Mouse (Mus musculus) C2C12 (cell line): Measurements from ENCODE around the gene Tmem30b. TPM values are rescaled to one million over a fixed set of nuclear protein-coding genes. Genes with fewer than 3 reads are reported as not detected.
"Not testable (repeated sequence)": the region's sequence is repeated elsewhere in the genome, so short reads cannot be mapped to it uniquely, and the experiment has no call there.

Source experiments
- H3K27me3 ChIP-seq: one replicate; pipeline ENCODE4 v1.6.1; 2011; ENCODE audit not compliant: control insufficient read depth, insufficient read depth, insufficient read length
- H3K36me3 ChIP-seq: one replicate; pipeline ENCODE4 v1.6.1; 2011; ENCODE audit not compliant: control insufficient read depth, insufficient read depth
- H3K4me3 ChIP-seq: one replicate; pipeline ENCODE4 v1.5.1; 2011; ENCODE audit warnings: mild to moderate bottlenecking, control low read depth; ENCODE audit not compliant: poor library complexity, insufficient read depth, severe bottlenecking
- H3K79me2 ChIP-seq: one replicate; pipeline ENCODE4 v1.6.1; 2011; ENCODE audit not compliant: control insufficient read depth, insufficient read depth
- H3K79me3 ChIP-seq: one replicate; pipeline ENCODE4 v1.6.1; 2011; ENCODE audit warnings: low read depth, control low read depth
- H3ac ChIP-seq: one replicate; pipeline ENCODE3; 2011; ENCODE audit warnings: low read depth; ENCODE audit not compliant: control insufficient read depth, insufficient read length
- CEBPB ChIP-seq: IDR thresholded peaks from one replicate; pipeline ENCODE4 v1.6.1; 2011; ENCODE audit warnings: low read depth, mild to moderate bottlenecking, control low read depth, moderate library complexity
- CTCF ChIP-seq: IDR thresholded peaks from one replicate; pipeline ENCODE4 v1.5.1; 2011; ENCODE audit not compliant: control insufficient read depth, insufficient read depth, insufficient read length
- FOSL1 ChIP-seq: IDR thresholded peaks from one replicate; pipeline ENCODE4 v1.8.0; 2011; ENCODE audit warnings: mild to moderate bottlenecking, low read length; ENCODE audit not compliant: poor library complexity, insufficient read depth, severe bottlenecking
- MAX ChIP-seq: IDR thresholded peaks from one replicate; pipeline ENCODE4 v1.6.1; 2011; ENCODE audit warnings: mild to moderate bottlenecking, control low read depth
- MYOD1 ChIP-seq: IDR thresholded peaks from one replicate; pipeline ENCODE4 v1.6.1; 2011; ENCODE audit warnings: low read depth; ENCODE audit not compliant: control insufficient read depth, insufficient read length
- MYOG ChIP-seq: IDR thresholded peaks from one replicate; pipeline ENCODE4 v1.6.1; 2011; ENCODE audit not compliant: control insufficient read depth, insufficient read length; ENCODE audit errors: extremely low read depth
- USF1 ChIP-seq: IDR thresholded peaks from one replicate; pipeline ENCODE4 v1.6.1; 2011; ENCODE audit warnings: low read depth, mild to moderate bottlenecking, control low read depth, moderate library complexity
- polyA plus RNA-seq: library from polyadenylated mRNA; unstranded; fragments of >200 nt; fragmentation: generic; extraction: Trizol; gene quantifications from one replicate; pipeline ENCODE4 v1.2.1, GENCODE M21; 2012; ENCODE audit warnings: missing spikeins

Gene Tmem30b
- polyA plus RNA-seq, 1 experiment, result not detected

DNA sequence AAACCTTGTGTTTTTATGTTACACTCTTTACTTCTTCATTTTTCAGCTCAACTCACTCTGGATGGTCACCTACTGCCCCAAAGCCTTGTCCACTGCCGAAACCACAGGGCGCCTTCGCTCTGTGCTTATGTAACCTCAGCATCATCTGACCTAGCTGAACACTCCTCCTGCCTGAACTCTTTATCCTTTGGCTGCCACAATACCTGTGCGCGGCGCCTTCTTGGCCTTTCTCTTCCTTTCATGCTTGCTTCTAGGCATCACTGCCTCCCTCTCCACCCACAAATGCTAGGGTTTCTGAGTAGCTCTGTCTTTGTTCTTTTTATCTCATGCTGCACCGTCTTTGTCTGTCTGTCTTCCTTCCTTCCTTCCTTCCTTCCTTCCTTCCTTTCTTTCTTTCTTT is 34.6 kb upstream of the Tmem30b start:
- TF ChIP-seq MAX (no peak), FOSL1 (no peak), CEBPB (no peak), MYOG (no peak), MYOD1 (no peak), CTCF (no peak), USF1 (no peak)
- no peak overlapping the region for H3ac ChIP-seq
- peaks cover 59% of the 10 kb centered on the region for H3K27me3 ChIP-seq
- no peaks in the 10 kb centered on the region for H3K79me3 ChIP-seq
- H3K36me3 ChIP-seq, result no peaks in the 10 kb centered on the region
- no peaks in the 10 kb centered on the region for H3K79me2 ChIP-seq
- no peak overlapping the region for H3K4me3 ChIP-seq

DNA sequence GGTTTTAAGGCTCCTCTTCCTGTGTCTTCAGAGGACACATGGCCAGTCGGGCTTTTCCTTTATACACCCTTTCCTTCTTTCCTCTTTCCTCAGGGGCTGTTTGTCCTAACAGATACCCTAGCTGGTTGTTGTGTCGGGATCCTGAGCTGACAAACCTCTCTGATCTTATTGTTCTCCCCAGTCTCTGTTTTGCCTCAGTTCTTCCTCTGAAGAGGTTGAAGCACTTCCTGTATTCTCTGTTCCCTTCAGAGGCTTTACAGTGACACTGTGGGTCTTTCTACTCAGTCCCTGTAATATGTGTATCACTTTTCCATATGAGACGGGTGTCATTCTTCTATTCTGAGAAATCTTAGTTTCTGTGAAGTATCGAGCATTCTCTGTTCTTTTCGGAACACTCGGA is 31.9 kb upstream of the Tmem30b start:
- H3K27me3 ChIP-seq, result peaks cover 43% of the 10 kb centered on the region
- no peak overlapping the region for H3K4me3 ChIP-seq
- no peaks in the 10 kb centered on the region for H3K79me2 ChIP-seq
- no peaks in the 10 kb centered on the region for H3K79me3 ChIP-seq
- no peaks in the 10 kb centered on the region for H3K36me3 ChIP-seq
- no peak overlapping the region for H3ac ChIP-seq
- TF ChIP-seq MYOG (no peak), MYOD1 (no peak), CTCF (no peak), MAX (no peak), FOSL1 (no peak), CEBPB (no peak), USF1 (no peak)

DNA sequence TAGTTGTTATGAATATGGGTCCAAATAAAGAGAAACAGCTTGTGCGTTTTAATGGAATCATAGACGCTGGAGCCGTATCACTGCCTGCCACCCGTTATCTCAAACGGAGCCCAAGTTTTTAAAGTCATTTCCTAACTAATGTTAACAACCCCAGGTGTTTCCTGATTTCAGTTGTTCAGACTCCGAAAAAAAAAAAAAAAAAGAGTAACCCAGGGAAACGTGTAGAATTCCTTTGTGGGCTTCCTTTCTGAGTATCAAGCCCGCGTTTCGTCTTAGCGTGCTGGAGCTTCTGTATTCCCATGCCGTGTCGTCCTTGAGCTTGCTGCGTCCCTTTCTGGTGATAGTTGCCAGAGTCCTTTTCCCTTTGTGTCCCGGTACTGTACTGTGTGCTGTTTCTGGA is 28.4 kb upstream of the Tmem30b start:
- TF ChIP-seq MAX (no peak), FOSL1 (no peak), CTCF (no peak), USF1 (no peak), MYOD1 (no peak), CEBPB (no peak), MYOG (no peak)
- Histone ChIP-seq H3K79me3 (no peaks in the 10 kb centered on the region), H3ac (no peak overlapping the region), H3K4me3 (no peak overlapping the region), H3K36me3 (no peaks in the 10 kb centered on the region), H3K27me3 (peaks cover 26% of the 10 kb centered on the region), H3K79me2 (no peaks in the 10 kb centered on the region)

DNA sequence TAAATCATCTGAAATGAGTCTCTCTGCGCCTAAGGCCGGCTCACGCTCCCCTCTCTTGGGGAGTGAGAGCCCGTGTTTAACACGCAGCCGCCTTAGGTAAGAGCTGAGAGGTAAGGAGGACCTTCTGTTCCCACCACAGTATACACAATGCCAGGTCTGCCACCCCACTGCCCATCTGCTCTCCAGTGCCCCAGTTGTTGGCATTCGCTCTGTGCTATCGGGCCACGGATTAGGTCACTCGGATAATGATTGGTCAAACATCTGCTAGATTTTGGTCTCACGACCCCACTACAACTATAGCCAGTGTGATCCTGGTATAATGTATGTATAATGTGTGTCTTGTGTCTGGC is 19.4 kb upstream of the Tmem30b start:
- no peak overlapping the region for H3ac ChIP-seq
- no peaks in the 10 kb centered on the region for H3K79me2 ChIP-seq
- H3K36me3 ChIP-seq, result no peaks in the 10 kb centered on the region
- H3K27me3 ChIP-seq, result peaks cover 11% of the 10 kb centered on the region
- H3K79me3 ChIP-seq, result no peaks in the 10 kb centered on the region
- TF ChIP-seq FOSL1 (no peak), USF1 (no peak), MAX (no peak), MYOG (no peak), MYOD1 (no peak), CTCF (no peak), CEBPB (no peak)
- no peak overlapping the region for H3K4me3 ChIP-seq

DNA sequence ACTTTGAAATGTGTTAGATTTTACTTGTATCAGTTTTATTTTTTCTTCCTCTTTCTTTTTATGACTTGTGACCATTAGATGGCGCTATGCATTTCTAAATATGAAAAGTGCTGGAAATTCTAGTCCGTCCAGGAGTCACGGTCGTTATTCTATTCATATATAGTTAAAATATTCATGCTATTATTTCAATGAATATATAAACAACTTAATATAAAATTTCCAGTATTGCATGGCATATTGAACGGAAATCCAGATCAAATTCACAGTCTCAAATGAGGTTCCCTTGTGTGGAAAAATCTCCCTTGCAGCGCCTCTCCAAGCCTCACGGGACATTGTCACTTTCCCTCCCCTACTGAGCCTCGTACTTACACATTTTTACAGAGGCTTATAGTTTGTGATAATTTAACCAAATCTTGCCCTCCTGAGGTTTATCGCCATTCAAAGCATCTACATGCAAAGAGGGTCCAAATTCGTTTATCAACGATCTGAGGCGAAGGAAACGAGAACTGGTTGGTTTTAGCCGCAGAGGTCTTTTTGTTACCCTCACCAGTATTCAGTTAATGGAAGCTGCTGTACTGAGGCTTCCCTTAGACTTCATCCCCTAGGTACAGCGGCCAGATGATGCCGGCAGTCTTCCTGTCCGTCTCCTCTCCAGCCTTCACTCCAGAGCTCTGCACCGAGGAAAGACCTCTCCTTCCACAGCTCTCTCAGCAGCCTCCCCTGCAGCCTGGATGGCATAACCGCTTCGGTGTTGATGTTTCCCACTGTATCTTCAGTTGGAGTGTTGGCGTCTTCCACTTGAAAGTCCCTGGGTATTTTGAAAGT is 18.8 kb upstream of the Tmem30b start:
- Histone ChIP-seq H3K27me3 (peaks cover 11% of the 10 kb centered on the region), H3ac (no peak overlapping the region), H3K79me2 (no peaks in the 10 kb centered on the region), H3K4me3 (no peak overlapping the region), H3K79me3 (no peaks in the 10 kb centered on the region), H3K36me3 (no peaks in the 10 kb centered on the region)
- TF ChIP-seq MAX (no peak), CTCF (no peak), CEBPB (no peak), MYOD1 (no peak), USF1 (no peak), FOSL1 (no peak), MYOG (no peak)

DNA sequence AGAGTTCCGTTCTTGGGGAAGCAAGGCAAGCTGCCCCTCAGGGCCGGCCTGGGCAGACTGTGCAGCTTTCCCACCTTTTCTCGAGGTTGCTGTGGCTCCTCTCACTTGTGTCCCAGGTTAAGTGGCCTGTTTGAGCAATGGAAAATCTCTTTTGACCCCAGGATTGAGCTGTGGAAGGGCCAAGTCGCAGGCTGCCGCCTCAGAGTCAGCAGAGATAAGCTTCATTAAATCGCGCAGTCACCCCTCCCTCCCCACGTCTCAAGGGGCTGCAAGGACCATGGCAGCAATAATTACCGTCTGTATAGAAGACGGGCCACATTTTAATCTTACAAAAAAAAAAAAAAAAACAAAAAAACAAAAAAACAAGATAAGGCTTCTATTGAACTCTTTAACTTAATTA is 18.0 kb upstream of the Tmem30b start:
- H3K4me3 ChIP-seq, result no peak overlapping the region
- H3K27me3 ChIP-seq, result peaks cover 11% of the 10 kb centered on the region
- H3K79me2 ChIP-seq, result no peaks in the 10 kb centered on the region
- TF ChIP-seq FOSL1 (no peak), MAX (no peak), USF1 (no peak), MYOD1 (no peak), CTCF (no peak), MYOG (no peak), CEBPB (no peak)
- H3ac ChIP-seq, result no peak overlapping the region
- no peaks in the 10 kb centered on the region for H3K36me3 ChIP-seq
- H3K79me3 ChIP-seq, result no peaks in the 10 kb centered on the region

DNA sequence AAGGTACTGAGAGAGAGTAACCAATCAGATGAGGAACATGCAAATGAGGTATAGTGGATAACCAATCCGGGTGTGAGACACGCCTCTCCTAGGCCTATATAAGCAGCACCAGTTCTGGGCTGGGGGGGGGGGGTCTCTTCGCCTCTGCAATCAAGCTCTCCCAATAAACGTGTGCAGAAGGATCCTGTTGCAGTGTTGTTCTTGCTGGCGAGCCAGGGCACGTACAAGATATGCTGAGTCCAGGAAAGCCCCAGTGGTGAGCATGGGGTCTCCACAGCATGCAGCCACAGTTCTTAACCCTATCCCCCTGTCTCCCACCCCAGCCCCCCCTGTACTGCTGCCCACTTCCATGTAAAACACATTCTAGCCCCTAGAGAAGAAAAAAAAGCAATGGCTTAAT is 16.9 kb upstream of the Tmem30b start:
- not testable (repeated sequence) for H3ac ChIP-seq, H3K36me3 ChIP-seq, H3K4me3 ChIP-seq, H3K79me3 ChIP-seq, H3K79me2 ChIP-seq
- peaks cover 11% of the 10 kb centered on the region for H3K27me3 ChIP-seq
